Mouse (Mus musculus) adrenal gland (tissue): ENCODE results near the gene Dusp28.

Source experiments
- intact Hi-C: fragments of 180-260 bp; cut with DNase I; formaldehyde crosslinking; loops from one replicate; pipeline ENCODE4 v1.15.1; 2025

Dusp28 gene

DNA sequence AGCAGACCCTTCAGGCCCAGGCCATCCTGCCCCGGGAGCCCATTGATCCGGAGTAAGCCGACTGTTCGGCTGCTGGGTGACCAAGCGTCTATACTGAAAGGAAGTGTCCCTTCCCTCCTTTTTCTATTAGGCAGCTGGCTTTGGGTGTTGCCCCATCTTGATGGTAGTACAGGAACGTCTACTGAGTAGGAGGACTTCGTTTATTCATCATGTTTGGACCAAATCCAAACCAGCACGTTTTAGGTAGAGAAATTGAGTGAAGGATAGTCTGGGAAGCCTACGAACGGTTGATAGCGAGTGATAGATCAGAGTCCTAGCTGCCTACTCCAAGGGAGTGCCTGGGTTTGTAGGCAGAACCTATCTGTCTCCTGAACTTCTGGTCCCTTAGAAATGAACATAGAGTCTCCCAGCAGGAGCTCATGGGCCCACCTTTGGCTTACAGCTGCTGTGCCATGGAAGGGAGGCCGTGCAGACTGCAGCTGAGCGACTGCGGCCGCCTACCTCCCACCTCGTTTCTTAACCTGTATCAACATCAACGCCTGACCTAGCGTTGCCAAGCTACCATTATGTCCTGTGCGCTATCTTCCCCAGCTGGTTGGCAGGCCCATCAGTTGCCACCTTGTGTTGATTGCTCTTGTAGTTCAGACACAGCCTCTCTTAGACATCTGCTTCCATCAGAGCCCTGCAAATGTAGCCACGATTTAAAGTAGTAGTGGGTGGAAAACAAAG, 1.0 kb downstream of the Dusp28 start:
- intact Hi-C loops, result no loop called here

DNA sequence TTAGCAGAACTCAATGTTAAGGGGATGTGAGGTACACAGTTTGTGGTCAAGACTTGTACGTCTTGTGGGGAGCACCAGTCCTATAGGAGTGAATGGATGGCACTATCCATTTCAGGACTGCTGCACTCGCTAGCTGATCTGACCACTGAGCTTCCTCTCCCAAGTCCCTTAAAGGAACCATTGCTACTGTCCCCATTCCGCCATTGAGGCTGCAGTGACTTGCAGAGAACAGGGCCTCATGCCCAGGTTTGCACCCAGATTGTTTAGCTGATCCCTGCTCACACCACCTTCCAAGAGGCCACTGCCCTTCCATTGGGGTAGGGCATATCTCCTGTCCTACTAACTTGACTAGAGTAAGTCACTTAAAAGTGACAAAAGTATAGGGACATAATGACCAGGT, 1.9 kb downstream of the Dusp28 start:
- intact Hi-C loops, result no loop called here

DNA sequence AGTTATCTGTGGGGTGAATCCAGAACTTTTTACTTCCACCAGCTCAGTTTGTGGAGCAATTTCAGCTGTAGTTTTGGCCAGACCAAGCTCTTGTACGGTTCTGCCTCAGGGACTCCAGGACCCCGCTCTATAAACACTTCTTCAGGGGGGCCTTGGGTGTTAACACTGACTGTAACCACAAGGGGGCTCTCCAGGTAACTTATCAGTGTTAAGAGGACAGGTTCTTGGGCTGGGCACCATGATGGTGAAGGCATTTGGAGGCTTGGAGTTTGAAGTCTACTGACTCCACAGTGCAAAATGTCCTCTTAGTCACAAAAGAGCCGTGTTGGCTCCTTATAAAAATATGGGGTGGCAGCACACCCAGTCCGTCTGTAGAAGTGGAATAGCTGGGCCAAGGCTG, 2.3 kb downstream of the Dusp28 start:
- intact Hi-C loops, result no loop called here

DNA sequence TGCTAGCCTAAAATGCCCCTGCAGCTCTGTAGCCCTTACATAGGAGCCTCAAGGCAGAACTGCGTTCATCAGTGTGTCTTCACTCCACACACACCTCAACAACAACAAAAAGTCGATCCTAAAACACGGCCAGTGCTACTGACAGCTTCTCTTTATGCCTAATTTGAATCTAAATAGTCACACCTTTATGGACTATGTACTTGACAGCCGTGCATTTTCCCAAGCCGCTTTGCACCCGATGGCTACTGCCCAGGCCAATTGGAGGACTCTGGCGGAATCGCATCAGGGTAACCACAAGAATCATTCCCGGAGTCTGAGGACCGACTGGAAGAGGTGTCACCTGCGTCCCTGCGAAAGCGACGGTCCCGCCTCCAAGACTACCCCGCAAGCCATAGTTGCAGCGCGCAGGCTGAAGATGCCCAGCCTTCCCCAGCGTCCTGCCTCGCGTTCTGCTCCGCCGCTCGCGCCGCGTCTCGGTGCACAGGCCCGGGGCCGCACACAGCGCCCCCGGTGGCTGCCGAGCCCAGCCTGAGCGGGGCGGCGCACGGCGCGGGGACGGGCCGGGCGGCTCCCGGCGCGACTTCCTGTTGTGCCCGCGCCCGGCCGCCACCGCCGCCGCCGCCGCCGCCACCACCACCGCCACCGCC, 3.6 kb downstream of the Dusp28 start, which contains the start of gene Rnpepl1:
Gene Rnpepl1, plus strand, starts transcription at position 545 of the 647 bp plus-strand sequence.
- intact Hi-C loops, result no loop called here

GRCm38 (mm10) chr1:92910925-92911720, 4.3 kb downstream of the Dusp28 start:
- intact Hi-C loops, result no loop called here

- intact Hi-C loops, result no loop called here
Measured at GRCm38 (mm10) chr1:92911721-92912138, 4.9 kb downstream of the Dusp28 start.

DNA sequence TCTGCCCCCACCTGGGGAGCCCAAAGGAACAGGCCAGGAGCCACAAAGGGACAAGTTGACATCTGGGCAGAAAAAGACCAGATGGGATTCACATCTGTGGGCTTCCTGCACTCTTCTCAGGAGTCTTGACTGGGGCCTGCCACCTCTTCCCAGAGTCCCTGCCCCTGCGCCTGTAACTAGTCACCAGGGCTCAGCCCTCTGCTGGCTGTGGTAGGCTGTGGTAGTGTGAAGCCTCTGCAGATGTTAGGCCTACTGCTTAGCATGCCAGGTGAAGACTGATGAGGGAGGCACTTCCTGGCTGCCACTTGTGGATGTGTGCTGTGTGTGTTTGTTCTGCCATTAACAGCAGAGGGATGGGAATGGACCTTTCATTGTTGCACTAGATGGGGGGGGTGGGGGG, 5.5 kb downstream of the Dusp28 start:
- intact Hi-C loops, result no loop called here

- intact Hi-C loops, result no loop called here
Measured at GRCm38 (mm10) chr1:92914239-92914638, 7.5 kb downstream of the Dusp28 start.

DNA sequence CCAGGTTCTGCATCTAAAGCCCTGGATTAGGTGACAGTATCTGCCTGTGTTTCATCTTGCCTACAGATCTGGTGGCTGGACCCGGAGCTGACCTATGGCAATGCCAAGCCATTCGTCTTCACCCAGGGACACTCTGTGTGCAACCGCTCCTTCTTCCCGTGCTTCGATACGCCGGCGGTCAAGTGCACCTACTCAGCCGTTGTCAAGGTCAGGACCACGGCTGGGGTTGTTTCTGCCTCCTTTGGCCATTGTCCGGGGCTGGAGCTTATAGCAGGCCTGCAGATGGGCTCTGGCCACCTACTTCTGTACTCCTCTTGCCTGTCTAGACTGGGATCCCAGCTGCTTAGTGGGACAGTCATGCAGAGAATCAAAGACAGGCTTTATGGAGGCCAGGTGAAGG, 8.2 kb downstream of the Dusp28 start:
- intact Hi-C loops, result no loop called here

DNA sequence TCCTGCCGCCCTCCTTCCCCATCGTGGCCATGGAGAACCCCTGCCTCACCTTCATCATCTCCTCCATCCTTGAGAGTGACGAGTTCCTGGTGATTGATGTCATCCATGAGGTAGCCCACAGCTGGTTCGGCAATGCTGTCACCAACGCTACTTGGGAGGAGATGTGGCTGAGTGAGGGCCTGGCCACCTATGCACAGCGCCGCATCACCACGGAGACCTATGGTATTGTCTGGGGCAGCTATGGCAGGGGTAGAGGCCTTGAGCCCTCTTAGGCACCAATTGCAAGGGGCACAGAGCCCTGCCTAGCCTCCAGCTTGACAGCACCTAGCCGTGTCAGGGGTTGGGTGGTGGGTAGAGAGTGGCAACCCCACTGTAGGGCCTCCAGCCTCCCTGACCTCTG, 9.9 kb downstream of the Dusp28 start:
- intact Hi-C loops, result no loop called here

- intact Hi-C loops, result no loop called here
Measured at GRCm38 (mm10) chr1:92919151-92919550, 12.4 kb downstream of the Dusp28 start.

DNA sequence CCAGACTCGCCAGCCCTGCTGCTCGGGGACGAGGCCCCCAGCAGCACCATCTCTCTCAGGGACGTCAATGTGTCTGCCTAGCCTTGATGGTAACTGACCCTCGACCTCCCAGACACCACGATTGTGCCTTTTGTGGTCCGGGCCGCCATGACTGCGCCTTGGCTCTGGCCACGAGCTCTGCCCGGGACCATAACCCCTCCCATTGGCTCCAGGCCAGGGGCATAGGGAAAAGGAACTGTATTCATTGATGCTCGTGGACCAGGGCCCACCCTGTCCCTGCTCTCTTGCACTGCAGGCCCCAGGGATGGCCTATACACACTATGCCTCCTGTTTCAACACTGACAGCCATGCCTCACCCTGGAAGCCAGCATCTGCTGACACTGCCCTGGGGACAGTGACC, 13.0 kb downstream of the Dusp28 start:
- intact Hi-C loops, result no loop called here

GRCm38 (mm10) chr1:92920474-92921200, 13.9 kb downstream of the Dusp28 start:
- intact Hi-C loops, result no loop called here

DNA sequence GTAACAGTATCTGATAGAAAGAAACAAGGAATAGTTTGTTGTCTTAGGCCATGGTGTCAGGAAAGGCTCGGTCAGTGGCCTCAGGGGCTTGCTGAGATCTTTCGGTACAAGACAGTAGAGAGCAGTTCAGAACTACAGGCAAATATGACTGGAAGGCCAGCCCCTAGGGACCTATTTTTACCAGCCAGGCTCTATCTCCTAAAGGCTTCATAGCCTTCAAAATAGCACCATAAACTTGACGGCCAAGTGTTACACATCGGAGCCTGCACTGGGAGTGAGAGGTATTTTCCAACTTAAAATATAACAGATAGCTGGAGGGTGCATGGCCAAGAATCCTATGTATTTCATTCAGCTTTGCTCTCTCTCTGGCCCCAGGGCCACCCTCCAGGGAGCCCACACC, 14.7 kb downstream of the Dusp28 start:
- intact Hi-C loops, result no loop called here

GRCm38 (mm10) chr1:92930171-92930706, 23.5 kb downstream of the Dusp28 start:
- intact Hi-C loops, result no loop called here

- intact Hi-C loops, result no loop called here
Measured at GRCm38 (mm10) chr1:92933611-92934010, 26.8 kb downstream of the Dusp28 start.

GRCm38 (mm10) chr1:92934182-92934827, 27.5 kb downstream of the Dusp28 start, which contains the start of gene Capn10:
Capn10 (plus strand) TSS chr1:92934376.
- intact Hi-C loops, result no loop called here

DNA sequence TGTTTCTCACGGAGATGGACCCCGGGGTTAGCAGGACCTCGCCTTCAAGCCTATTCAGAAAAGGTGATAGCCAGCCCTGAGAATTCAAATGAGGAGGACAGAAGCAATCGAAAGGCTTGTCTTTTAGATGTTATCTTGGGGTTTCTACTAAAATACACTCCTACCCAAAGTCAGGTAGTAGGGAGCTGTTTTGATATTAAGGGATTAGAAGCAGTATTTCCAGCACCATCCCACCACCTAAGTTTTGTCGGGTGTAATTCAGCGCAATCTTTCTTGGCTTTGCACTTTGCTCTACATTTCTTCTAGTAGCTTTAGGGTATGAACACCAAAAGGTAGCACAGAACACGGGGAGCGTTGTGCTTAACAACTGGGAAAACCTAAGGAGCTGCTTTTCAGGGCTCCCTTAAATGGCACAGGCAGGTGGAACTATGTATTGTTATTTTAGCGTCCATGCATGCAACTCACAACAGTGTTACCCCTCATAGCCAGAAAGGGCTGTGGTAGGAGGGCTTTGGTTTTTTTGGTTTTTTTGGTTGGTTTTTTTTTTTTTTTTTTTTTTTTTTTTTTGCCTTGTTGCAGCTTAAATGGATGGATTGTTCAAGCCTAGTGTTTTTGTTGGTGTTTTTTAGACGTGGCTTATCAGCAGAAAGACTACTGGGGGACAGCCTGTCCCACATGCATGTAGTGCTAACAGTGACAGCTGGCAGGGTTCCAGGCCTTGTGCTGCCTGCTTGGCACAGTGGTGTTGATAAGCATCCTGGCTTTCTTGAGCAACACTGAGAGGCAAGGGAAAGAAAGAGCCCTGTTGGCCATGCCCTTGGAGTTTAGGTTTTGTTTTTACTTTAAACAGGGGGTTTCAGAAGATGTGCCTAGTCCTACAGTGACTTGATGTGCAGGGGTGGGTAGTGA, 28.5 kb downstream of the Dusp28 start:
- intact Hi-C loops, result no loop called here

GRCm38 (mm10) chr1:92935977-92936376, 29.2 kb downstream of the Dusp28 start:
- intact Hi-C loops, result no loop called here

- intact Hi-C loops, result no loop called here
Measured at GRCm38 (mm10) chr1:92936467-92936866, 29.7 kb downstream of the Dusp28 start.
